Mouse (Mus musculus) erythroblast, embryonic 14.5 days (primary cell): ENCODE measurements around the gene Gm128.

Source experiments
- GATA1 ChIP-seq: IDR thresholded peaks from 2 replicates; pipeline ENCODE4 v1.6.1; 2012; ENCODE audit warnings: low read length, inconsistent platforms, mixed read lengths
- TAL1 ChIP-seq: IDR thresholded peaks from 3 replicates; pipeline ENCODE4 v1.6.1; 2012; ENCODE audit warnings: low read length, inconsistent platforms, mixed read lengths

DNA sequence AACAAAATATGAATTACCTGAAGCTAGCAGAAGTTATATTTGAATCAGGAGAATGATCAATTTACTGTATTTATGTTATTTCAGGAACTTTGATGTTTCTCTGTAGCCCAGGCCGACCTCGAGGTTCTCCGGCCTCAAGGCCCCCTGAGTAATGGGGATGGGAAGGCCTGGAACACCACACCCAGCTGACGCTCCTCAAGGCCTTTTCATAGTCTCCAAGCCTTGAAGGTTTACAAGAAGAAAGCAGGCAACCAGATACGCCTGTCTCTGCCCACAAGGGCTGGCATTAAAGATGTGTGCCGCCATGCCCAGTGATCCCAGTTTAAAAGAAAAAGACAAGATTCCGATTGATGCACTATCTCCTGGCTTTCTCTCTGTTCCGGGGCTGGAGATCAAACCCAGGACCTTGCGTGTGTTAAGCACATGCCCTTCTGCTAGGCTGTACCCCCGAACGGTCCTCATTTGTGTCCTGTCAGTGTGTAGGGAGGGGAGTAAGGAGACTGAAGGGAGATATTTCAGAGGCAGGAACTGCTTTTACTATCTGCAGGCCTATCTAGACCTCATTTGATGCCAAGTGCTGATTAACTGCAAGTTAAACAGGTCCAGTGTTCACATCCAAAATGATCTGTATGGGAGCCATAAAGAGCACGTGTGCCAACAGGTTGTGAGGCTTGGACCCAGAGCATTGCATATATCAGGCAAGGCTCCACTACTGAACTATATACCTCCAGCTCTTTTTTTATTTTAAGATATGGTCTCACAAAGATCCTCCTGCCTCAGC, 43.3 kb upstream of the Gm128 start:
- no peak for TF ChIP-seq TAL1
- no peak for TF ChIP-seq GATA1
